Mouse (Mus musculus): ENCODE data around the gene Dmwd. TPM values are rescaled to one million over a fixed set of nuclear protein-coding genes. Genes with fewer than 3 reads are reported as not detected.
A peak's percentile ranks its signal among the peaks of the same experiment; 100 is the strongest.

Gene Dmwd
- polyA plus RNA-seq (2012; rRNA removed): 171 and 178 TPM in 2 replicates

- peaks cover 4% of the 10 kb centered on the region for H3K4me1 ChIP-seq (ENCODE audit: control insufficient read depth, insufficient read depth, low read length)
- TF ChIP-seq CTCF (IDR thresholded peaks at IDR 0.05; ENCODE audit: extremely low read depth, insufficient read depth, low read length): no peak
- 0 out of 2 replicates have a peak, but pooled peaks have one; percentile 29 for TF ChIP-seq POLR2A (IDR thresholded peaks at IDR 0.05; ENCODE audit: extremely low read depth, insufficient read depth, low read length)
- peak within 1 kb of the TSS; percentile 40 for H3K4me3 ChIP-seq (ENCODE audit: insufficient read depth, low read length)
- 0 out of 2 replicates have a peak within 1 kb of the TSS, but pooled peaks have one; percentile 16 for H3K27ac ChIP-seq (ENCODE audit: insufficient read depth, low read length)
These were observed at the start of gene Dmwd for GRCm38 (mm10) chr7:19075723-19076585. Gene Dmwd (plus strand): TSS chr7:19076227.

GRCm38 (mm10) chr7:19028067-19028466 is 48.0 kb upstream of the Dmwd start:
- Histone ChIP-seq H3K4me3 (ENCODE audit: insufficient read depth, low read length) (no peak overlapping the region), H3K27ac (ENCODE audit: insufficient read depth, low read length) (no peak overlapping the region), H3K4me1 (ENCODE audit: control insufficient read depth, insufficient read depth, low read length) (no peaks in the 10 kb centered on the region)
- TF ChIP-seq CTCF (IDR thresholded peaks at IDR 0.05; ENCODE audit: extremely low read depth, insufficient read depth, low read length) (no peak), POLR2A (IDR thresholded peaks at IDR 0.05; ENCODE audit: extremely low read depth, insufficient read depth, low read length) (no peak)

GRCm38 (mm10) chr7:19029084-19029653 is 46.9 kb upstream of the Dmwd start:
- Histone ChIP-seq H3K4me3 (ENCODE audit: insufficient read depth, low read length) (no peak overlapping the region), H3K27ac (ENCODE audit: insufficient read depth, low read length) (no peak overlapping the region), H3K4me1 (ENCODE audit: control insufficient read depth, insufficient read depth, low read length) (no peaks in the 10 kb centered on the region)
- TF ChIP-seq POLR2A (IDR thresholded peaks at IDR 0.05; ENCODE audit: extremely low read depth, insufficient read depth, low read length) (no peak), CTCF (IDR thresholded peaks at IDR 0.05; ENCODE audit: extremely low read depth, insufficient read depth, low read length) (peak; percentile 59)

DNA sequence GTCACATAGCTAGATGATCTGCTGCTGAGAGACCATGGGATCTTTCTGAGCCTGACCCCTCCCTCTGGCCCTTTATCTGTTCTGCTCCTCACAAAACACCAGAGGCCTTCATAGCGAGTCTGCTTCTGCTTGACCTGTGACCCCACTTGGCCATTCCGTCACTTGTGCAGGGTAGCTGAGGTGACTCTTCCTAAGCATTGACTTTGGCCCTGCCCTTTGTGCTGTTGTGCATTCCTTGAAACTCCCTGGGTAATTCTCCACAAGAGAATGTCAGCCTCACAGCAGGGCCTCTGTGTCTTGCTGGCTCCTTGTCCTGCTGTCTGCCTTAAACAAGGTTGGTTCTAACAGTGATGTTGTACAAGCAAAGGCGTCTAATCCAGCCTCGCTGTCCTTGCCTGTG is 44.4 kb upstream of the Dmwd start:
- Histone ChIP-seq H3K4me1 (ENCODE audit: control insufficient read depth, insufficient read depth, low read length) (no peaks in the 10 kb centered on the region), H3K27ac (ENCODE audit: insufficient read depth, low read length) (no peak overlapping the region), H3K4me3 (ENCODE audit: insufficient read depth, low read length) (no peak overlapping the region)
- TF ChIP-seq POLR2A (IDR thresholded peaks at IDR 0.05; ENCODE audit: extremely low read depth, insufficient read depth, low read length): no peak
- TF ChIP-seq CTCF (IDR thresholded peaks at IDR 0.05; ENCODE audit: extremely low read depth, insufficient read depth, low read length): no peak

GRCm38 (mm10) chr7:19044616-19045015 is 31.4 kb upstream of the Dmwd start:
- Histone ChIP-seq H3K27ac (ENCODE audit: insufficient read depth, low read length) (no peak overlapping the region), H3K4me3 (ENCODE audit: insufficient read depth, low read length) (no peak overlapping the region), H3K4me1 (ENCODE audit: control insufficient read depth, insufficient read depth, low read length) (no peaks in the 10 kb centered on the region)
- TF ChIP-seq POLR2A (IDR thresholded peaks at IDR 0.05; ENCODE audit: extremely low read depth, insufficient read depth, low read length): no peak
- TF ChIP-seq CTCF (IDR thresholded peaks at IDR 0.05; ENCODE audit: extremely low read depth, insufficient read depth, low read length): no peak

- Histone ChIP-seq H3K4me3 (ENCODE audit: insufficient read depth, low read length) (no peak overlapping the region), H3K27ac (ENCODE audit: insufficient read depth, low read length) (no peak overlapping the region), H3K4me1 (ENCODE audit: control insufficient read depth, insufficient read depth, low read length) (peaks cover 11% of the 10 kb centered on the region)
- TF ChIP-seq POLR2A (IDR thresholded peaks at IDR 0.05; ENCODE audit: extremely low read depth, insufficient read depth, low read length) (no peak), CTCF (IDR thresholded peaks at IDR 0.05; ENCODE audit: extremely low read depth, insufficient read depth, low read length) (no peak)
These were observed 29.5 kb upstream of the Dmwd start for GRCm38 (mm10) chr7:19046286-19047069.

DNA sequence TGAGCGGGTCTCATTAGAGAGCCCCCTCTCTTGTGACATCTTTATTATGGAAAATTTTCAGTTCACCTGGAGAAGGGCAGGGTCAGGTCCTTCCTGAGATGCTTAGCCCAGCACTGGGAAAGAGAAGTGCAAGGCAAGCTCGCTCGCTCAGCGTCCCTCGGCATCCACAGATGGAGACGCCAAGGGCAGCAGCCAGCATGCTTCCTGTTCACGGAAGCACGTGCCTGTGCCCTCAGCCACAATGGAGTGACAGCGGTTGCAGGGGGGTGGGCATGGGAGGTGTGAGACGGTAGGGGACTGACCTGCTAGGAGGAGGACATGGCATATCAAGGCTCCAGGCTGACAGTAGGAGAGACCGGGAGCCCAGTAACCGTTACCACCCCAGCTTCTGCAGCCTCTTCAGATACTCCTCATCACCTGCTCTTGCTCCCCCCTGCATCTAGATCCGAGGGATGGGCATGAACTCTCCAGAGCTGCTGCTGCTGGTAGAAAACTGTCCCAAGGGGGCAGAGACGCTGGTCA is 28.0 kb upstream of the Dmwd start:
- TF ChIP-seq CTCF (IDR thresholded peaks at IDR 0.05; ENCODE audit: extremely low read depth, insufficient read depth, low read length) (no peak), POLR2A (IDR thresholded peaks at IDR 0.05; ENCODE audit: extremely low read depth, insufficient read depth, low read length) (no peak)
- Histone ChIP-seq H3K4me3 (ENCODE audit: insufficient read depth, low read length) (no peak overlapping the region), H3K4me1 (ENCODE audit: control insufficient read depth, insufficient read depth, low read length) (peaks cover 19% of the 10 kb centered on the region), H3K27ac (ENCODE audit: insufficient read depth, low read length) (no peak overlapping the region)

GRCm38 (mm10) chr7:19049252-19049651 is 26.8 kb upstream of the Dmwd start:
- Histone ChIP-seq H3K4me3 (ENCODE audit: insufficient read depth, low read length) (no peak overlapping the region), H3K27ac (ENCODE audit: insufficient read depth, low read length) (no peak overlapping the region)

DNA sequence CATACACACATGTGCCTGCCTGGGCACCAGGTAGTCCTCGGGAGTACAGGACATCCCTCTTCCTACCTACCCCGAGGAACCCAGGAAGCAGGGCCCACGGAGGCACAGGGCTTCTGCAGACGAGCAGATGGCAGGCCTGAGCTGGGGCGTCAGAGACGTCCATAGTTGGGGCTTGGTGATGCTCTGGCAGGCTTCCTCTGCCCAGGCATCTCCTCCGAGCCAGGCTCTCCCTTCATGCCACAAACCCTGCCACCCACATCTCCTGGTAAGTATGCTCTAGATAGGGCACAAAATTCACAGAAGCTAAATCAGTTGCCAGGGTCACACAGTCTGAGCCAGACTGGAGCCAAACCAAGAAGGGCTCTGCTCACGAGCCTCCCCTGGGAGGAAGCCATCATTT is 25.9 kb upstream of the Dmwd start:
- Histone ChIP-seq H3K4me1 (ENCODE audit: control insufficient read depth, insufficient read depth, low read length) (peaks cover 19% of the 10 kb centered on the region), H3K4me3 (ENCODE audit: insufficient read depth, low read length) (no peak overlapping the region), H3K27ac (ENCODE audit: insufficient read depth, low read length) (peak overlapping the region; percentile 74)
- TF ChIP-seq POLR2A (IDR thresholded peaks at IDR 0.05; ENCODE audit: extremely low read depth, insufficient read depth, low read length): no peak
- no peak for TF ChIP-seq CTCF (IDR thresholded peaks at IDR 0.05; ENCODE audit: extremely low read depth, insufficient read depth, low read length)

More at GRCm38 (mm10) chr7:19049252-19049651, 26.8 kb upstream of the Dmwd start:
- TF ChIP-seq POLR2A (IDR thresholded peaks at IDR 0.05; ENCODE audit: extremely low read depth, insufficient read depth, low read length) (no peak), CTCF (IDR thresholded peaks at IDR 0.05; ENCODE audit: extremely low read depth, insufficient read depth, low read length) (no peak)
- H3K4me1 ChIP-seq (ENCODE audit: control insufficient read depth, insufficient read depth, low read length): peaks cover 19% of the 10 kb centered on the region

Measured in cortical plate, adult 2 months (tissue).